Mouse (Mus musculus): ENCODE measurements around the gene Svs6. TPM values are rescaled to one million over a fixed set of nuclear protein-coding genes. Genes with fewer than 3 reads are reported as not detected.
"Not testable (repeated sequence)": the region's sequence is repeated elsewhere in the genome, so short reads cannot be mapped to it uniquely, and the experiment has no call there.

Svs6 gene
- not detected in 2 replicates for polyA plus RNA-seq (2015; fragmentation: Nextera tagmentation; extraction: Ambion mirVana)

GRCm38 (mm10) chr2:164316451-164316850 is at the start of gene Svs6:
Gene Svs6, plus strand, starts transcription at chr2:164316751.
- 89% methylated on average over 1 of the region's 1 CpGs for WGBS

GRCm38 (mm10) chr2:164278359-164278758 is 38.2 kb upstream of the Svs6 start, which contains the start of gene Svs4:
Gene Svs4, minus strand, starts transcription at chr2:164278459.
- no peaks in the 10 kb centered on the region for H3K36me3 ChIP-seq (ENCODE audit: insufficient read depth, low read length)
- no peak within 1 kb of the TSS for H3K4me3 ChIP-seq (ENCODE audit: low read length)
- H3K27ac ChIP-seq (ENCODE audit: low read length), result no peak within 1 kb of the TSS
- no peak within 1 kb of the TSS for H3K4me2 ChIP-seq (replicated peaks; ENCODE audit: low read depth, low read length)
- no peaks in the 10 kb centered on the region for H3K9me3 ChIP-seq (ENCODE audit: low read length)
- H3K4me1 ChIP-seq (ENCODE audit: insufficient read depth, low read length), result no peaks in the 10 kb centered on the region
- no peak within 1 kb of the TSS for H3K9ac ChIP-seq (replicated peaks; ENCODE audit: low read length)
- 88% methylated on average over 4 of the region's 4 CpGs for WGBS
- H3K27me3 ChIP-seq (ENCODE audit: insufficient read depth, low read length), result no peaks in the 10 kb centered on the region
- no peak for ATAC-seq (ENCODE audit: low FRiP score, low TSS enrichment)

More at GRCm38 (mm10) chr2:164316451-164316850, at the start of gene Svs6:
- not testable (repeated sequence) for H3K4me3 ChIP-seq (ENCODE audit: low read length); H3K9ac ChIP-seq (replicated peaks; ENCODE audit: low read length); H3K27ac ChIP-seq (ENCODE audit: low read length); H3K36me3 ChIP-seq (ENCODE audit: insufficient read depth, low read length); H3K27me3 ChIP-seq (ENCODE audit: insufficient read depth, low read length); H3K9me3 ChIP-seq (ENCODE audit: low read length); H3K4me1 ChIP-seq (ENCODE audit: insufficient read depth, low read length); ATAC-seq (ENCODE audit: low FRiP score, low TSS enrichment); H3K4me2 ChIP-seq (replicated peaks; ENCODE audit: low read depth, low read length)

GRCm38 (mm10) chr2:164288968-164289367 is 27.6 kb upstream of the Svs6 start, which contains the start of gene Svs3a:
Gene Svs3a, plus strand, starts transcription at chr2:164289268.
- WGBS, result 57% methylated on average over 1 of the region's 1 CpGs
- not testable (repeated sequence) for H3K9me3 ChIP-seq (ENCODE audit: low read length); H3K4me2 ChIP-seq (replicated peaks; ENCODE audit: low read depth, low read length); H3K27ac ChIP-seq (ENCODE audit: low read length); H3K4me3 ChIP-seq (ENCODE audit: low read length); ATAC-seq (ENCODE audit: low FRiP score, low TSS enrichment); H3K9ac ChIP-seq (replicated peaks; ENCODE audit: low read length); H3K27me3 ChIP-seq (ENCODE audit: insufficient read depth, low read length); H3K36me3 ChIP-seq (ENCODE audit: insufficient read depth, low read length); H3K4me1 ChIP-seq (ENCODE audit: insufficient read depth, low read length)

GRCm38 (mm10) chr2:164312599-164312998 is 4.0 kb upstream of the Svs6 start:
- Histone ChIP-seq H3K4me3 (ENCODE audit: low read length) (no peak overlapping the region), H3K36me3 (ENCODE audit: insufficient read depth, low read length) (no peaks in the 10 kb centered on the region), H3K9ac (replicated peaks; ENCODE audit: low read length) (no peak overlapping the region), H3K9me3 (ENCODE audit: low read length) (no peaks in the 10 kb centered on the region), H3K27ac (ENCODE audit: low read length) (no peak overlapping the region), H3K4me2 (replicated peaks; ENCODE audit: low read depth, low read length) (no peak overlapping the region), H3K4me1 (ENCODE audit: insufficient read depth, low read length) (no peaks in the 10 kb centered on the region), H3K27me3 (ENCODE audit: insufficient read depth, low read length) (no peaks in the 10 kb centered on the region)
- 88% methylated on average over 5 of the region's 5 CpGs for WGBS
- ATAC-seq (ENCODE audit: low FRiP score, low TSS enrichment), result no peak

GRCm38 (mm10) chr2:164315460-164315859 is 1.1 kb upstream of the Svs6 start:
- not testable (repeated sequence) for H3K4me1 ChIP-seq (ENCODE audit: insufficient read depth, low read length); H3K4me2 ChIP-seq (replicated peaks; ENCODE audit: low read depth, low read length); H3K9ac ChIP-seq (replicated peaks; ENCODE audit: low read length); H3K9me3 ChIP-seq (ENCODE audit: low read length); H3K27ac ChIP-seq (ENCODE audit: low read length); H3K36me3 ChIP-seq (ENCODE audit: insufficient read depth, low read length); H3K27me3 ChIP-seq (ENCODE audit: insufficient read depth, low read length); ATAC-seq (ENCODE audit: low FRiP score, low TSS enrichment); H3K4me3 ChIP-seq (ENCODE audit: low read length)

GRCm38 (mm10) chr2:164320983-164321382 is 4.4 kb downstream of the Svs6 start:
- Histone ChIP-seq H3K9me3 (ENCODE audit: low read length) (no peaks in the 10 kb centered on the region), H3K4me1 (ENCODE audit: insufficient read depth, low read length) (no peaks in the 10 kb centered on the region), H3K27ac (ENCODE audit: low read length) (no peak overlapping the region), H3K36me3 (ENCODE audit: insufficient read depth, low read length) (no peaks in the 10 kb centered on the region), H3K4me2 (replicated peaks; ENCODE audit: low read depth, low read length) (no peak overlapping the region), H3K27me3 (ENCODE audit: insufficient read depth, low read length) (no peaks in the 10 kb centered on the region), H3K4me3 (ENCODE audit: low read length) (no peak overlapping the region), H3K9ac (replicated peaks; ENCODE audit: low read length) (no peak overlapping the region)
- WGBS, result 89% methylated on average over 6 of the region's 6 CpGs
- ATAC-seq (ENCODE audit: low FRiP score, low TSS enrichment), result no peak

- H3K9me3 ChIP-seq (ENCODE audit: low read length); H3K27me3 ChIP-seq (ENCODE audit: insufficient read depth, low read length); ATAC-seq (ENCODE audit: low FRiP score, low TSS enrichment); H3K4me2 ChIP-seq (replicated peaks; ENCODE audit: low read depth, low read length); H3K36me3 ChIP-seq (ENCODE audit: insufficient read depth, low read length); H3K4me3 ChIP-seq (ENCODE audit: low read length); H3K9ac ChIP-seq (replicated peaks; ENCODE audit: low read length); H3K4me1 ChIP-seq (ENCODE audit: insufficient read depth, low read length); H3K27ac ChIP-seq (ENCODE audit: low read length): not testable (repeated sequence)
- WGBS, result 72% methylated on average over 3 of the region's 3 CpGs
Observed at GRCm38 (mm10) chr2:164332440-164332839, 15.9 kb downstream of the Svs6 start, which contains the start of gene Svs5. Gene Svs5, plus strand, starts transcription at chr2:164332740.

- H3K4me1 ChIP-seq (ENCODE audit: insufficient read depth, low read length); H3K9ac ChIP-seq (replicated peaks; ENCODE audit: low read length); H3K4me3 ChIP-seq (ENCODE audit: low read length); H3K27me3 ChIP-seq (ENCODE audit: insufficient read depth, low read length); ATAC-seq (ENCODE audit: low FRiP score, low TSS enrichment); H3K36me3 ChIP-seq (ENCODE audit: insufficient read depth, low read length); H3K27ac ChIP-seq (ENCODE audit: low read length); H3K4me2 ChIP-seq (replicated peaks; ENCODE audit: low read depth, low read length); H3K9me3 ChIP-seq (ENCODE audit: low read length): not testable (repeated sequence)
- WGBS, result 80% methylated on average over 1 of the region's 1 CpGs
Observed at GRCm38 (mm10) chr2:164343732-164344131, 27.2 kb downstream of the Svs6 start.

- not testable (repeated sequence) for H3K36me3 ChIP-seq (ENCODE audit: insufficient read depth, low read length); H3K4me1 ChIP-seq (ENCODE audit: insufficient read depth, low read length); H3K4me2 ChIP-seq (replicated peaks; ENCODE audit: low read depth, low read length); H3K27ac ChIP-seq (ENCODE audit: low read length); H3K27me3 ChIP-seq (ENCODE audit: insufficient read depth, low read length); ATAC-seq (ENCODE audit: low FRiP score, low TSS enrichment); H3K9ac ChIP-seq (replicated peaks; ENCODE audit: low read length); H3K9me3 ChIP-seq (ENCODE audit: low read length); H3K4me3 ChIP-seq (ENCODE audit: low read length)
Observed at GRCm38 (mm10) chr2:164347697-164348096, 31.1 kb downstream of the Svs6 start.

- no peak overlapping the region for H3K9ac ChIP-seq (replicated peaks; ENCODE audit: low read length)
- WGBS, result 91% methylated on average over 3 of the region's 3 CpGs
Observed at GRCm38 (mm10) chr2:164348980-164349379, 32.4 kb downstream of the Svs6 start.

More at GRCm38 (mm10) chr2:164348980-164349379, 32.4 kb downstream of the Svs6 start:
- Histone ChIP-seq H3K27ac (ENCODE audit: low read length) (no peak overlapping the region), H3K4me2 (replicated peaks; ENCODE audit: low read depth, low read length) (no peak overlapping the region), H3K36me3 (ENCODE audit: insufficient read depth, low read length) (no peaks in the 10 kb centered on the region), H3K9me3 (ENCODE audit: low read length) (no peaks in the 10 kb centered on the region; the same call in 1 of the 2 replicates), H3K4me3 (ENCODE audit: low read length) (no peak overlapping the region), H3K4me1 (ENCODE audit: insufficient read depth, low read length) (no peaks in the 10 kb centered on the region), H3K27me3 (ENCODE audit: insufficient read depth, low read length) (no peaks in the 10 kb centered on the region)
- no peak for ATAC-seq (ENCODE audit: low FRiP score, low TSS enrichment)

Data from kidney, embryonic 16.5 days (tissue).